Mouse (Mus musculus) heart, postnatal 36 days (tissue): ENCODE measurements around the gene Agl. TPM values are rescaled to one million over a fixed set of nuclear protein-coding genes. Genes with fewer than 3 reads are reported as not detected.
"Not testable (repeated sequence)": the region's sequence is repeated elsewhere in the genome, so short reads cannot be mapped to it uniquely, and the experiment has no call there.

Source experiments
- DNase-seq, 2 experiments: peaks; one replicate each; pipeline ENCODE4 v3.0.0; 2021 to 2022
- intact Hi-C: fragments of 180-260 bp; cut with DNase I; formaldehyde crosslinking; loops from one replicate; pipeline ENCODE4 v1.15.1; 2025
- total RNA-seq, 2 experiments: library from RNA; stranded (reverse); gene quantifications; 2 replicates each; pipeline ENCODE4 v1.2.3; 2021

The Agl gene
- total RNA-seq, 2 experiments from 2014 or later = 189 to 212 TPM

DNA sequence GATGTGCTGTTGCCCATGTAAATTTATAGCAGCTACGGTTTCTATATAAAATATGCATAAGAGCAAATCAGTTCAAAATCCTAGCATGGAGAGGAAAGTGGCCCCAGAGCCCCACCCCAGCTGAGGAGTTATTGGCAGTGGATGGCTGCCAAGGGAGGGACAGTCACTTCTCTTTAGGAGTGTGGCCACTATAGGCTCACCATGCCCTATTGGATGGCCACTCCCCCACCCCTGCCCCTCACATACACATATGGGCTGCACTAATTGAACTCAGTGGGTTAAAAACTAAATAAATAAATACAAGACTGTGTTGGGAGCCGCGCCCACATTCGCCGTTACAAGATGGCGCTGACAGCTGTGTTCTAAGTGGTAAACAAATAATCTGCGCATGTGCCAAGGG lies 9.3 kb upstream of the Agl start:
- intact Hi-C loops = no loop called here
- no peak for DNase-seq

DNA sequence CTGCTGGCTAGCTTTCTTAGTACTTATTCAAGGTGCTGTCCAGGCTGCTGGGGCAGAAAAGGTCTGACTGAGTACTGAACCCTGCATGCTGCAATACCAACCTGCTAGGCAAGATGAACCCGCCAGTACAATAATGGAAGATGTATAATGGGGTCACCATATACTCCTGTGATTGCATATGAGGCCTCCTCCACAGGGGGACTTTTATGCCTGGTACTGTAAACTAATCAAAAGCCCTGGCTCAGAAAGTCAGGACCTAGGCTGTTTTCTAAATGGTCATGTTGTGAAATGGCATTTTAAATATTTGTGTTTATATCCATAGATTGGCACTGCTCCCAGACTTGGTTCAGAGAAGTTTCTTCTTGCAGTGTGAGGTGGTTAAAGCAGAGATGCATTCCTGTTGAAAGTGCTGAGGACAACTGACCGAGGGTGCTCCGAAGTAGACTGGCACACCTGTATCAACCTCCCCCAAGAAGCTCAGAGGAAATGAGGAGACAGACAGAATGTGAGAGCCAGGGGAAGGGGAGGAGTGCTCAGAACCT lies 8.8 kb upstream of the Agl start:
- intact Hi-C loops = no loop called here
- no peak for DNase-seq

DNA sequence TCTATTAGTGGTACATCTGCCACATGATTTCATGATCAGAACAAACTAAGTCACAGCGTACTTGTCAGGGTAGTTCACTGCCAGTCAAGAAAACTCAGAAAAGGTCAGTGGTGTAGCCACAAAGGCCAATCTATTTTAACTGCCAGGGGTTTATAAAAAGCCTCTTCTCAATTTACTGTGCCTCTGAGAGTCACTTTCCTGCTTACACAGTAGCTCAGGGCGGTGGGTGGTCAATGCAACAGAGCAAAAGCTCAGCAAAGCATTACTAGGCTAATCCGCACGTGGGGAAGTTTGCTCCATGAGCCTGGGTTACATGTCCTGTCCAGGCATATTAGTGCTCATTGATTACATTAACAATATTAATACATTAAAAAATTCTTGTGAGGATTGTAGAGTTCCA lies 8.0 kb upstream of the Agl start:
- DNase-seq = no peak
- intact Hi-C loops = no loop called here

DNA sequence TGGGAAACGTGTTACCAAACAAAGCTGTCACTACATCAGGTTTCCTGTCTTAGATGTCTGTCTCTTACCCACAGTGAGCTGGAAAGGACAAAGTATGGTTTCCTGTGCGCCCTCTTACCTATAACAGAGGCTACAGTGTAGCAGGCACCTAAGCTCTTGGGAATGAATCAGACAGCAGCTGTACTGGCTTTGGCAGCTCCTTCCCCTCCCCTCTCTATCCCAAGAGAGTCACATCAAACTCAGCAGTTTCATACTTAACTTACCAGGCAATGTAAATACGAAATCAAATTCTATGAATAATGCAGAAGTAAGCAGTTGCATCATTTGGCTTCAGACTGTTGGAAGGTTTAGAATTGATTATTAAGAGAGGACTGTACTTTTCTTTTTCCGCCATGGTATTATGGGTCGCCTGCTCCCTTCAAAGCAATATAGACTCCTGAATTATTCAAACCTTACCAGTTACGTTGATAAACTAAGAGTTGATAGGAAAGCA lies 7.4 kb upstream of the Agl start:
- intact Hi-C loops = no loop called here
- DNase-seq = no peak

GRCm38 (mm10) chr3:116812946-116813345 lies 5.0 kb upstream of the Agl start:
- intact Hi-C loops = no loop called here
- DNase-seq = no peak

DNA sequence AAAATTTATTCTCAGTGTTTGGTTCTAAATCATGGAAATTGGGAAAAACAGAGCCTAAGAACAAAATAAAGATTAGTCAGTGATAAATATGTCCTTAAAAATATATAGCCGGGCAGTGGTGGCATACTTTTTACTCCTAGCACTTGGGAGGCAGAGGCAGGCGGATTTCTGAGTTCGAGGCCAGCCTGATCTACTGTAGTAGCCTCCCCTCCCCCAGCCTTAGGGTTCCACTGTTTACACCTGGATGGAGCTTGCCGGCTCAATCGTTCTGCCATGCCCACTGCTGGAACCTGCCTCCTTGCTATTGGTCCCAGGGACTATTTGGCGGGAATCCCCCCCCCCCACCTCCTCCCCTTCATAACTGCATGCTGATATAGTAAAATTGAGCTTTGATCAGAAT lies 2.4 kb upstream of the Agl start:
- intact Hi-C loops = not testable (repeated sequence)

DNA sequence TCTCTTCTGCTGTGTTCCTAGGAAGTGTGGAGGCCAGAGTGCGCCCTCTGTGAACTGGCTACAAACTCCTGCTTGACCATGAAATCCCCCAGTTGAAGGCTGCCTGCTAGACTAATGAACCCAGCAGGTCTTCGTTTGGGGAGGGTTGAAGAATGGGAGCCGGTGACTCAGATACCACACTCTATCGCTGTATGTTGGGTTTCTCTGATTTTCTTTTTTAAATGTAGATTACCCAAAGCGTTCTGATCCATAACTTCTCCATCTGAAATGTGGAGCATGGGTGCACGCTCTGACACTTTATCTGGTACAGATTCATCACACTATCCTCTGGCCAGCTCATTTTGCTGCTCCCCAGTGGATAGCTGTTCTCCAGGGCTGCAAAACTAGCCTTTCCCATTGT lies 1.3 kb upstream of the Agl start:
- no peak for DNase-seq
- intact Hi-C loops = loop anchor here (10.0 kb wide), 1 partner anchor 156 kb away; the partner anchor contains the start of genes 4930455H04Rik and Palmd

More for the DNA sequence above, 2.4 kb upstream of the Agl start:
- not testable (repeated sequence) for DNase-seq

GRCm38 (mm10) chr3:116808507-116809217 lies 696 bp upstream of the Agl start:
- intact Hi-C loops = loop anchor here (1.0 to 10.0 kb wide), 3 partner anchors 24 to 781 kb away; partner anchors contain the start of genes 4930455H04Rik and Palmd
- peak in 1 of 2 experiments; percentile 42 for DNase-seq

GRCm38 (mm10) chr3:116805866-116806265 lies 2.1 kb downstream of the Agl start:
- intact Hi-C loops = loop anchor here (10.0 kb wide), 1 partner anchor 159 kb away; the partner anchor contains the start of genes 4930455H04Rik and Palmd
- DNase-seq = no peak

GRCm38 (mm10) chr3:116804746-116805285 lies 3.1 kb downstream of the Agl start:
- DNase-seq = no peak
- intact Hi-C loops = loop anchor here (10.0 kb wide), 1 partner anchor 160 kb away; the partner anchor contains the start of genes 4930455H04Rik and Palmd

- no peak for DNase-seq
- intact Hi-C loops = loop anchor here (10.0 kb wide), 1 partner anchor 163 kb away; the partner anchor contains the start of genes 4930455H04Rik and Palmd
Observed at GRCm38 (mm10) chr3:116801755-116802154, 6.2 kb downstream of the Agl start.

DNA sequence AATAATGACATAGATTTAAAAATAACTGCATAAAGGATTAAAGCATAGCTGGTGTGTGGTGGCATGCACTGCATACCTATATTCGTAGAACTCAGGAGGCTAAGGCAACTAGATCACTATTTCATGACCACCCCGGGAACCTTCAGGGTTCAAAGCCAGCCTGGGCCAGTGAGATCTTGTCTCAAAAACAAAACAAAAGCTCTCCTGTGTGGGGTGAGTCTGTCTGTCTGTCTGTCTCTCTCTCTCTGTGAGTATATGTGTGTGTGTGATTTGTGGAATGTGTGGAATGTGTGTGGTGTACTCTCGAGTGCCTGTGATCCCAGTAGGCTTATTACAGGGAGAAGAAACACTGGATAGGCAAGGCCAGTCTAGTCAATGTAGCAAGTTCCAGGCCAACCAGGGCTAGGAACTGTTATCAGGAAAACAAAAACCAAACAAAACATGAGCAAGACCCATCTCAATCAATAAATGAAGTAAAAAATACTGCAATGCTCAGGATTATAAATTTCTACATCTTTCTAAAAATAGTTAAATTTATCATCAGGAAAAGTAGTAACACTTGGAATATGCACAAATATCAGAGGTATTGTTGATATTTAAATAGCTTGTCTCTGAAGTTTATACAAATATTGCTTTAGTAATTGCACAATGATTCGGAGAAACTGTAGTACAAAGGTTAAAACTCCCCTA lies 9.0 kb downstream of the Agl start:
- no peak for DNase-seq
- intact Hi-C loops = loop anchor here (2.0 to 5.0 kb wide), 2 partner anchors 18 to 38 kb away; no protein-coding TSS in a partner anchor

- intact Hi-C loops = no loop called here
- DNase-seq = no peak
Observed at GRCm38 (mm10) chr3:116788851-116789250, 19.1 kb downstream of the Agl start.

DNA sequence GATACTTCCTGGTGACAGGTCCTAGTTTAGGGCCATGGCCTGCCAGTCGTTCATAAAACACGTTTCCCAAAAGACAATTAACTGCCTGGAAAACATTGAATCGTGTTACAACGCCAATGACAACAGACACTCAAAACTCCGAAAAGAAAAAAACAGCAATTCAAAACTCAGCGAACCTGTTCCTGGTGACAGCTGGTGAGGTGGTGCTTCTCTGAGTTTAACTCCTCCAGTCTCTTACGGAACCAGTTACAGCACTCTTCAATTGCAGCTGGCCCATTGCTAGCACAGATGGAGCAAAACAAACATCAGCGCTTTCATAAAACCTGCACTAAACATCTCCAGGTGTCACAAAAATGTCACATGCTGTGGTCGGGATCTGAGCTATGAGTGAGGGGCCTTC lies 21.4 kb downstream of the Agl start:
- intact Hi-C loops = no loop called here
- DNase-seq = no peak

- intact Hi-C loops = no loop called here
- DNase-seq = no peak
Observed at GRCm38 (mm10) chr3:116785820-116786219, 22.1 kb downstream of the Agl start.

- DNase-seq = no peak
- intact Hi-C loops = no loop called here
Observed at GRCm38 (mm10) chr3:116784811-116785210, 23.2 kb downstream of the Agl start.

DNA sequence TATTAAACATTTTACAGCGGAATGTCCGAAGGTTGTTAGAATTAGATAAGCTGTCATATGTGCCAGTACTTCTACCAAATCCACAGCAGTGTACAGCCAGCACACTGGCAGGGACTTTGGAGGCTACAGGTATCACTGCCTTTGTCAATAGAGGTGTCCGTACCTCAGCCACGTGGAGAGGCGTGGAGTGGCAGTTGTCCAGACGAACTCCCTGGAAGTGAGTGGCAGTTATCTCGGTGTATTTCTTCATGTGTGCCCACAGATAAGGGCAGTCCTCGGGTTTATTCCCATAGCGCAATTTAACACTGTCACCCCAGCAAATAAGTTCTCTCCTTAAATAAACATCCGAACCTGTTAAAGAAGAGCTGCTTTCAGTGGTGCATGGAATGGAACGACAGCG lies 23.7 kb downstream of the Agl start:
- intact Hi-C loops = no loop called here
- no peak for DNase-seq

DNA sequence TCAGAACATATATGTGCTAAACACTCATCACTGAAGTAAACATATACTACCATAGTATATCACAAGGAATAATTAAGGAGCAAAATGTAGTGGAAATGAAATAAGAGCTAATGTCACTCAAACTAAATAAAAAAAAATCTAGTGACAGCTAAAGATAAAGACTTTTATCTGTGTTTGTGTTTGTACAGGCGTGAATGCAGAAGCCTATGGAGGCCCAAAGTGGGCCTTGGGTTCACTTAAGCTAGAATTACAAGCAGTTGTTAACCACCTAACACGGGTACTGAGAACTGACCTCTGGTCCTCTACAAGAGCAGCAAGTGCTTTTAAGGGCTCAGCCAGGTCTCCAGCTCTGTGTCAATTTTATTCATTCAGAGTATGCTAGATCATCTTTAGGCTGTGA lies 31.0 kb downstream of the Agl start:
- intact Hi-C loops = no loop called here
- DNase-seq = no peak

- no peak for DNase-seq
- intact Hi-C loops = no loop called here
Observed at GRCm38 (mm10) chr3:116773836-116774235, 34.1 kb downstream of the Agl start.

DNA sequence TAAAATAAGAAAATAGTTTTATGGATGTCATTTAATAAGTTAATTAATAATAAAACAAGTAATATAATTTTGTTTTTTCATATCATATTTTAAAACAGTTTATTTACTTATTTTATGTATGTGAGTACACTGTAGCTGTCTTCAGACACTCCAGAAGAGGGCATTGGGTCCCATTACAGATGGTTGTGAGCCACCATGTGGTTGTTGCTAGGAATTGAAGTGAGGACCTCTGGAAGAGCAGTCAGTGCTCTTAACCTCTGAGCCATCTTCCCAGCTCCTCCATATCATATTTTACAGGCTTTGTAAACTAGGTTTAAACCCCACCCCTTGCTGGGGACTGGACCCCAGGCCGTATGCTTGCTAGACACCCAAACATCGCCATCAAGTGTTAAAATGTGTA lies 36.4 kb downstream of the Agl start:
- no peak for DNase-seq
- intact Hi-C loops = no loop called here

DNA sequence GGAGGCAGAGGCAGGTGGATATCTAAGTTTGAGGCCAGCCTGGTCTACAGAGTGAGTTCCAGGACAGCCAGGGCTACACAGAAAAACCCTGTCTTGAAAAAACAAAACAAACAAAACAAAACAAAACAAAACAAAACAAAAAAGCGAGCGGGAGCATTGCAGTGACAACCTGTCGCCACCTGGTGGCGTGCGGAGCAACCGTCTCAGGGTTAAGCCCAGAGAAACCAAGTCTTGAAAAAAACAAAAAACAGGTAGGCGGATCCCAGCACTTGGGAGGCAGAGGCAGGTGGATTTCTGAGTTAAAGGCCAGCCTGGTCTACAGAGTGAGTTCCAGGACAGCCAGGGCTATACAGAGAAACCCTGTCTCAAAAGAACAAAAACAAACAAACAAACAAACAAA lies 41.0 kb downstream of the Agl start:
- peak; percentile 13 to 22 for DNase-seq
- intact Hi-C loops = loop anchor here (5.0 kb wide), 1 partner anchor 70 kb away; no protein-coding TSS in a partner anchor
